Mouse (Mus musculus) thymus, adult 2 months (tissue): ENCODE measurements around the gene Cog2. TPM values are rescaled to one million over a fixed set of nuclear protein-coding genes. Genes with fewer than 3 reads are reported as not detected.
A peak's percentile ranks its signal among the peaks of the same experiment; 100 is the strongest.

ENCODE experiments used
- DNase-seq: peaks from one replicate; pipeline ENCODE4 v3.0.0; 2021
- H3K27ac ChIP-seq: fragments of 200-500 bp; 2 replicates; pipeline ENCODE4 v1.5.1; 2012; ENCODE audit warnings: low read length, control low read depth; ENCODE audit not compliant: control insufficient read depth, insufficient read depth
- H3K27me3 ChIP-seq: fragments of 200-500 bp; 2 replicates; pipeline ENCODE4 v1.6.1; 2012; ENCODE audit warnings: mild to moderate bottlenecking, low read length, moderate library complexity, mixed read lengths; ENCODE audit not compliant: control insufficient read depth, insufficient read depth
- H3K36me3 ChIP-seq: fragments of 200-500 bp; 2 replicates; pipeline ENCODE4 v1.6.1; 2012; ENCODE audit warnings: mild to moderate bottlenecking, low read length, moderate library complexity; ENCODE audit not compliant: control insufficient read depth, insufficient read depth
- H3K4me1 ChIP-seq: fragments of 200-500 bp; replicated peaks from 2 replicates; pipeline ENCODE4 v1.6.1; 2012; ENCODE audit warnings: low read length; ENCODE audit not compliant: control insufficient read depth, insufficient read depth
- H3K4me3 ChIP-seq: fragments of 200-500 bp; 2 replicates; pipeline ENCODE4 v1.5.1; 2012; ENCODE audit warnings: mild to moderate bottlenecking, low read length, control low read depth, moderate library complexity; ENCODE audit not compliant: control insufficient read depth, insufficient read depth
- CTCF ChIP-seq: fragments of 200-500 bp; IDR thresholded peaks from 2 replicates; pipeline ENCODE4 v1.5.1; 2012; ENCODE audit warnings: mild to moderate bottlenecking, control low read depth, low read length, moderate library complexity, borderline replicate concordance; ENCODE audit not compliant: control insufficient read depth, poor library complexity, insufficient read depth; ENCODE audit errors: extremely low read depth
- POLR2A ChIP-seq: fragments of 200-500 bp; IDR thresholded peaks from 2 replicates; pipeline ENCODE4 v1.6.1; 2012; ENCODE audit warnings: mild to moderate bottlenecking, low read length, control low read depth, moderate library complexity; ENCODE audit not compliant: control insufficient read depth, poor library complexity, insufficient read depth; ENCODE audit errors: extremely low read depth
- WGBS: fragments of 180-500 bp; shearing (Covaris S2); methylation state at CpG from one replicate; pipeline ENCODE4 v1.1.7; 2018; 5-methylcytosine and 5-hydroxymethylcytosine counted together
- polyA plus RNA-seq: library from polyadenylated mRNA; depleted of rRNA; stranded (reverse); fragments of >200 nt; gene quantifications from 2 replicates; pipeline ENCODE4 v1.2.3, GENCODE M21; 2012; rRNA removed

Cog2 gene
- 33.8 and 34.4 TPM in 2 replicates for polyA plus RNA-seq

GRCm38 (mm10) chr8:124520249-124521080 lies at the start of gene Cog2:
TSS of gene Cog2 (plus strand) at chr8:124520767.
- Histone ChIP-seq H3K4me3 (peak within 1 kb of the TSS; percentile 78), H3K36me3 (peaks cover under 1% of the 10 kb centered on the region; the same call in 1 of the 2 replicates), H3K27ac (no peak within 1 kb of the TSS), H3K4me1 (peaks cover 11% of the 10 kb centered on the region), H3K27me3 (no peaks in the 10 kb centered on the region)
- DNase-seq, result peak; percentile 87
- WGBS, result 10% methylated on average over 50 of the region's 50 CpGs
- TF ChIP-seq POLR2A (peak; percentile 66), CTCF (peak; percentile 84)

DNA sequence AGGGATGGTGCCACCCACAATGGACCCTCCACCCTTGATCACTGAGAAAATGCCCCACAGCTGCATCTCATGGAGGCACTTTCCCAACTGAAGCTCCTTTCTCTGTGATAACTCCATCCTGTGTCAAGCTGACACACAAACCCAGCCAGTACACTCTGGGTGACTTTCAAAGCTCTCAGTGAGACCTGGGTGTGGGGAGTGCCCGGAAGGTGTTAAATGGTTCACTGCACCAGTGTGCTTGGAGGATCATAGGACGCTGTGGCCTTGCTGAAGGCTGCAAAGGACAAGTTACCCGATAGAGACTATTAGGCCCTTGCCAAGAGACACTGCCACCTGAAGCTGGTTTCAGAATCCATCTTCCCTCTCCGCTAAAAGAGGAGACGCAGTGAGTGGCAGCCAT lies 44.9 kb upstream of the Cog2 start:
- H3K27ac ChIP-seq, result no peak overlapping the region
- no peak for DNase-seq
- no peaks in the 10 kb centered on the region for H3K27me3 ChIP-seq
- TF ChIP-seq POLR2A, result no peak
- H3K36me3 ChIP-seq, result no peaks in the 10 kb centered on the region
- no peak overlapping the region for H3K4me3 ChIP-seq
- H3K4me1 ChIP-seq, result no peaks in the 10 kb centered on the region
- 86% methylated on average over 5 of the region's 5 CpGs for WGBS

GRCm38 (mm10) chr8:124476701-124477100 lies 43.9 kb upstream of the Cog2 start:
- DNase-seq, result no peak
- TF ChIP-seq CTCF (no peak), POLR2A (no peak)
- no peak overlapping the region for H3K4me3 ChIP-seq
- no peak overlapping the region for H3K27ac ChIP-seq
- H3K36me3 ChIP-seq, result no peaks in the 10 kb centered on the region
- H3K27me3 ChIP-seq, result no peaks in the 10 kb centered on the region
- H3K4me1 ChIP-seq, result no peaks in the 10 kb centered on the region
- WGBS, result 91% methylated on average over 9 of the region's 9 CpGs

- Histone ChIP-seq H3K4me1 (no peaks in the 10 kb centered on the region), H3K4me3 (no peak overlapping the region), H3K36me3 (no peaks in the 10 kb centered on the region), H3K27ac (no peak overlapping the region), H3K27me3 (no peaks in the 10 kb centered on the region)
- DNase-seq, result no peak
- 81% methylated on average over 3 of the region's 3 CpGs for WGBS
- TF ChIP-seq POLR2A (no peak), CTCF (no peak)
These were observed 41.3 kb upstream of the Cog2 start for GRCm38 (mm10) chr8:124479251-124479650.

DNA sequence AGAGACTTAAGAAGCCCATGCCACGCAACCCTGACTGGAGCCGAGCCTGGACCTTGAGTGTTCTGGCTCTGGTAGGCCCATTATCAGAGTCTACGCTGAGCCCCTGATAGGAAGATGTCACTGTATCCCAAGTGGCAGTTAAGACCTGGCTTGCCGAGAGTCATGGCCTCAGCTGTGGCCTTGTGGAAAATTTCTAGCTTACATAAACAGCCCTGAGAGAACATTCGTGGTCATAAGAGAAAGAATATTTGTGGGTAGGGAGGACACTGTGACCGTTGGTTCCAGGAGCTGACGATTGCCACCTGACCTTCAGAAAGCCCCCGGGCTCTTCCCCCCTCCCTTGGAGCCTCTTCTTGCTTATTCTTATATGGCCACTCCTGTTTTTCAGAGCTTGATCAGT lies 40.2 kb upstream of the Cog2 start:
- DNase-seq, result no peak
- no peaks in the 10 kb centered on the region for H3K27me3 ChIP-seq
- H3K36me3 ChIP-seq, result no peaks in the 10 kb centered on the region
- no peak overlapping the region for H3K27ac ChIP-seq
- no peak overlapping the region for H3K4me3 ChIP-seq
- no peak for TF ChIP-seq POLR2A
- TF ChIP-seq CTCF, result no peak
- no peaks in the 10 kb centered on the region for H3K4me1 ChIP-seq
- 89% methylated on average over 8 of the region's 8 CpGs for WGBS

DNA sequence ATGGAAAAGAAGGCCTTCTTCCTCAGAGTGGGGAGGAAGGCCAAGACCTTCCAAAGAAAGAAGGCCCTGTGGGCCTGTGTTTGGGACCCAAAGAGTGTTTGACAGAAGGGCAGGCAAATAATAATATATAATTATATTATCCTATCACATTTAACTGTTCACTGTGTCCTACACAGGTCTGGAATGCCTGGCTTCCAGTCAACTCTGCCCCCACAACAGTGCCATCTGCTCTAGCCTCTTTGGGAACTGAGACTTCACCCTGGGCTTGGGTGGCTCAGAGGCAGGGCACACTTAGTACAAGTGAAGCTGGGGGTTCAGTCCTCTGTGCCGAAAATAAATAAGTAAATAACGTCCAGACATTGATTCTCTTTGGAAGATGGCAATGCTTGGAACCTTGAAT lies 37.8 kb upstream of the Cog2 start:
- WGBS, result 97% methylated on average over 2 of the region's 2 CpGs
- H3K4me3 ChIP-seq, result no peak overlapping the region

More for the DNA sequence above, 37.8 kb upstream of the Cog2 start:
- Histone ChIP-seq H3K36me3 (no peaks in the 10 kb centered on the region), H3K27ac (no peak overlapping the region), H3K27me3 (no peaks in the 10 kb centered on the region), H3K4me1 (no peaks in the 10 kb centered on the region)
- TF ChIP-seq POLR2A, result no peak
- no peak for TF ChIP-seq CTCF
- DNase-seq, result no peak
